Mouse (Mus musculus) limb, embryonic 13.5 days (tissue): ENCODE data around the gene Rpl21. TPM values are rescaled to one million over a fixed set of nuclear protein-coding genes. Genes with fewer than 3 reads are reported as not detected.

Source experiments
- ATAC-seq: fragments of 200-750 bp; cut with Nextera tagmentation; 2 replicates; pipeline ENCODE4 v1.8.0; 2017; ENCODE audit warnings: low read depth, moderate number of reproducible peaks, moderate TSS enrichment; ENCODE audit not compliant: low FRiP score
- H3K27ac ChIP-seq: fragments of 300-500 bp; sonication (generic); 2 replicates; pipeline ENCODE4 v1.5.1; 2015; ENCODE audit warnings: inconsistent platforms, mild to moderate bottlenecking, moderate library complexity
- H3K27me3 ChIP-seq: fragments of 300-500 bp; sonication (generic); 2 replicates; pipeline ENCODE4 v1.6.1; 2015; ENCODE audit warnings: mild to moderate bottlenecking, inconsistent platforms
- H3K36me3 ChIP-seq: fragments of 300-500 bp; sonication (generic); 2 replicates; pipeline ENCODE4 v1.6.1; 2015; ENCODE audit warnings: inconsistent platforms, mild to moderate bottlenecking, moderate library complexity
- H3K4me1 ChIP-seq: fragments of 300-500 bp; sonication (generic); 2 replicates; pipeline ENCODE4 v1.6.1; 2015; ENCODE audit warnings: inconsistent platforms
- H3K4me2 ChIP-seq: fragments of 300-500 bp; sonication (generic); replicated peaks from 2 replicates; pipeline ENCODE4 v1.6.1; 2015; ENCODE audit warnings: inconsistent platforms, mild to moderate bottlenecking, moderate library complexity
- H3K4me3 ChIP-seq: fragments of 300-500 bp; sonication (generic); 2 replicates; pipeline ENCODE4 v1.5.1; 2015; ENCODE audit warnings: moderate library complexity, mild to moderate bottlenecking, inconsistent platforms
- H3K9ac ChIP-seq: fragments of 300-500 bp; sonication (generic); 2 replicates; pipeline ENCODE4 v1.6.1; 2015; ENCODE audit warnings: mild to moderate bottlenecking, inconsistent platforms
- H3K9me3 ChIP-seq: fragments of 300-500 bp; sonication (generic); 2 replicates; pipeline ENCODE4 v1.6.1; 2016; ENCODE audit warnings: inconsistent platforms
- WGBS: fragments of 180-500 bp; shearing (Covaris S2); methylation state at CpG from one replicate; pipeline ENCODE4 v1.1.7; 2015; 5-methylcytosine and 5-hydroxymethylcytosine counted together
- polyA plus RNA-seq: library from polyadenylated mRNA; unstranded; fragments of >200 nt; fragmentation: Nextera tagmentation; extraction: Ambion mirVana; gene quantifications from 2 replicates; pipeline ENCODE4 v1.2.1, GENCODE M21; 2015

Rpl21 gene
- 522 and 540 TPM in 2 replicates for polyA plus RNA-seq

GRCm38 (mm10) chr5:146832769-146833448 is at the start of gene Rpl21:
Gene Rpl21, plus strand, starts transcription at chr5:146832890.
- H3K9ac ChIP-seq: peak within 1 kb of the TSS; percentile 95

DNA sequence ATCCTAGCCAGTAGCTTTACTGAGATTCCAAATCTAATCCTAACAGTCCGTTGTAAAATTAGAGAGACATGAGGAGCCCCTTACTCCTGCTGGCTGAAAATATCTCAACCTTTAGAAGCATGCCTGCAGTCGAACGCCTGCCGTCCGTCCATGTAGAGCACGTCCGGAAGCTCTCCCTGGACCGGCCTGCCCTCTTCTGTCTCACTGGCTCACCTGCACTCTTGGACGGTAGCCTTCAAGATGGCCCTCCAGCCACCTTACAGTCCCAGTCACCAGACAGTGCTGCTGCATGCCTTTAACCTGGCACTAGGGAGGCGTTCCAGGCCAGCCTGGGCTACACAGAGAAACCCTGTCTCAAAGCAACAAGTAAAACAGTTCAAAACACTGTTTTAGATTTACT is 49.4 kb upstream of the Rpl21 start:
- Histone ChIP-seq H3K9ac (no peak overlapping the region), H3K27ac (no peak overlapping the region), H3K4me3 (no peak overlapping the region), H3K9me3 (no peaks in the 10 kb centered on the region; the same call in 1 of the 2 replicates), H3K36me3 (peaks cover 4% of the 10 kb centered on the region; the same call in 1 of the 2 replicates), H3K27me3 (no peaks in the 10 kb centered on the region), H3K4me2 (no peak overlapping the region), H3K4me1 (peaks cover 14% of the 10 kb centered on the region)
- no peak for ATAC-seq
- 84% methylated on average over 10 of the region's 10 CpGs for WGBS

More at GRCm38 (mm10) chr5:146832769-146833448, at the start of gene Rpl21:
- peak within 1 kb of the TSS; percentile 73 for H3K4me3 ChIP-seq
- peak; percentile 98 for ATAC-seq
- peaks cover 20% of the 10 kb centered on the region for H3K4me1 ChIP-seq
- under 1% methylated on average over 56 of the region's 60 CpGs for WGBS
- H3K36me3 ChIP-seq: peaks cover 39% of the 10 kb centered on the region
- H3K27me3 ChIP-seq: no peaks in the 10 kb centered on the region
- H3K4me2 ChIP-seq: peak within 1 kb of the TSS; percentile 85
- H3K27ac ChIP-seq: peak within 1 kb of the TSS; percentile 75
- H3K9me3 ChIP-seq: no peaks in the 10 kb centered on the region

- Histone ChIP-seq H3K4me3 (no peak overlapping the region), H3K27ac (no peak overlapping the region), H3K27me3 (no peaks in the 10 kb centered on the region), H3K9me3 (no peaks in the 10 kb centered on the region; the same call in 1 of the 2 replicates), H3K9ac (no peak overlapping the region), H3K4me2 (no peak overlapping the region), H3K4me1 (peaks cover 17% of the 10 kb centered on the region), H3K36me3 (peaks cover 4% of the 10 kb centered on the region; the same call in 1 of the 2 replicates)
- 94% methylated on average over 10 of the region's 10 CpGs for whole genome bisulfite sequencing
- ATAC-seq: no peak
Measured at GRCm38 (mm10) chr5:146783891-146784290, 48.8 kb upstream of the Rpl21 start.

DNA sequence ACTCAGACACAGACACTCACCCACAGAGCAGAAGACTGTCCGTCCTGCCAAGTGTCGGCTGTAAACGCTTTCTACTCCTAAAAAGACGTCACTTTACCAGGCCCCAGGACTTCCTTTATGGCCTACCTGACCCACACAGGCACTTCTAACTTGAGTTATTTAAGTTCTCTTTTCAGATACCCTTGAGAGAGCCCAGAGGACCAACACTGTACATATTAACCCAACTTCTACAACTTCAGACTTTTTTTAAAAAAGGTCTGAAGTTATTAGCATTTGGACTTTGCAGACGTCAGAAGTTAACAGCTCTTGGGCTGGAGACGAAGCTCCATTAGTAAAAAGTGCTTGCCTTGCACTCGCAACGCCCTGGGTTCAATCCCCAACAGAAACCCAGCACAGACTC is 46.6 kb upstream of the Rpl21 start:
- 57% methylated on average over 8 of the region's 8 CpGs for WGBS
- H3K27me3 ChIP-seq: no peaks in the 10 kb centered on the region
- peaks cover 29% of the 10 kb centered on the region for H3K4me1 ChIP-seq
- H3K36me3 ChIP-seq: peaks cover 4% of the 10 kb centered on the region; the same call in 1 of the 2 replicates
- H3K4me3 ChIP-seq: no peak overlapping the region
- H3K4me2 ChIP-seq: no peak overlapping the region
- H3K9ac ChIP-seq: no peak overlapping the region
- no peak for ATAC-seq
- H3K27ac ChIP-seq: no peak overlapping the region
- H3K9me3 ChIP-seq: no peaks in the 10 kb centered on the region

- no peaks in the 10 kb centered on the region for H3K36me3 ChIP-seq
- no peak overlapping the region for H3K9ac ChIP-seq
- WGBS: 67% methylated on average over 9 of the region's 9 CpGs
- H3K4me3 ChIP-seq: no peak overlapping the region
- H3K27ac ChIP-seq: no peak overlapping the region
- ATAC-seq: no peak
- no peaks in the 10 kb centered on the region for H3K27me3 ChIP-seq
- H3K9me3 ChIP-seq: no peaks in the 10 kb centered on the region
- H3K4me1 ChIP-seq: peaks cover 55% of the 10 kb centered on the region
- H3K4me2 ChIP-seq: no peak overlapping the region
Measured at GRCm38 (mm10) chr5:146789413-146789812, 43.3 kb upstream of the Rpl21 start.

- H3K4me1 ChIP-seq: peaks cover 55% of the 10 kb centered on the region
- no peaks in the 10 kb centered on the region for H3K27me3 ChIP-seq
- peak overlapping the region; percentile 31; the same call in 1 of the 2 replicates for H3K9ac ChIP-seq
- no peaks in the 10 kb centered on the region for H3K36me3 ChIP-seq
- H3K4me3 ChIP-seq: no peak overlapping the region
- H3K27ac ChIP-seq: no peak overlapping the region
- no peak for ATAC-seq
- 68% methylated on average over 8 of the region's 8 CpGs for WGBS
- no peaks in the 10 kb centered on the region for H3K9me3 ChIP-seq
- peak overlapping the region; percentile 7; the same call in 1 of the 2 replicates for H3K4me2 ChIP-seq
Measured at GRCm38 (mm10) chr5:146790944-146791343, 41.7 kb upstream of the Rpl21 start.

GRCm38 (mm10) chr5:146792140-146792791 is 40.4 kb upstream of the Rpl21 start:
- ATAC-seq: no peak
- Histone ChIP-seq H3K9me3 (no peaks in the 10 kb centered on the region), H3K36me3 (no peaks in the 10 kb centered on the region), H3K27ac (no peak overlapping the region), H3K4me2 (0 out of 2 replicates have a peak overlapping the region, but pooled peaks have one; percentile 78), H3K4me1 (peaks cover 48% of the 10 kb centered on the region), H3K4me3 (no peak overlapping the region), H3K27me3 (no peaks in the 10 kb centered on the region), H3K9ac (no peak overlapping the region)
- WGBS: 65% methylated on average over 7 of the region's 7 CpGs

DNA sequence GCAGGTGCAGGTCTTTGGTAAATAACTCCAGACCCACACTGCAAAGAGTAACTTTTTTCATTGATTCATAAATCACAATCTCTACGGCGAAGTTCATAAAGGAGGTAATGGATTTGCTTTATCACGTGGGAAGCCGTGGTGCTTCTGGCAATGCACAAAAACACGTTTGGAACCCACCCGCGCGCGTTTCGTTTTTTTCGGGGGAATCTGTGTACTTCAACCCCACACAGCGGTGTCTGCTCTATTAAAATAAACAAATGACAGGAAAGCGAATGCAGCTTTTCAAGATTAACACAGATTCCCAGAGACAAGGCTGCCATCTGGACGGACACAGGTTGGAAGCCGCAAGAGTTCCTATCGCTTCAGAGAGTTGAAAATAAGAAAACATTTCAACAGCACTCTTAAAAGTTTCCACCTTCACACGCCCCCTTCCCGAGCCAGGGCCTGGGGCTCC is 39.0 kb upstream of the Rpl21 start:
- 4% methylated on average over 18 of the region's 18 CpGs for WGBS
- ATAC-seq: no peak
- Histone ChIP-seq H3K9ac (peak overlapping the region; percentile 95), H3K9me3 (no peaks in the 10 kb centered on the region), H3K4me1 (peaks cover 47% of the 10 kb centered on the region), H3K36me3 (no peaks in the 10 kb centered on the region), H3K27me3 (no peaks in the 10 kb centered on the region), H3K4me3 (peak overlapping the region; percentile 94), H3K4me2 (peak overlapping the region; percentile 78), H3K27ac (peak overlapping the region; percentile 88)

DNA sequence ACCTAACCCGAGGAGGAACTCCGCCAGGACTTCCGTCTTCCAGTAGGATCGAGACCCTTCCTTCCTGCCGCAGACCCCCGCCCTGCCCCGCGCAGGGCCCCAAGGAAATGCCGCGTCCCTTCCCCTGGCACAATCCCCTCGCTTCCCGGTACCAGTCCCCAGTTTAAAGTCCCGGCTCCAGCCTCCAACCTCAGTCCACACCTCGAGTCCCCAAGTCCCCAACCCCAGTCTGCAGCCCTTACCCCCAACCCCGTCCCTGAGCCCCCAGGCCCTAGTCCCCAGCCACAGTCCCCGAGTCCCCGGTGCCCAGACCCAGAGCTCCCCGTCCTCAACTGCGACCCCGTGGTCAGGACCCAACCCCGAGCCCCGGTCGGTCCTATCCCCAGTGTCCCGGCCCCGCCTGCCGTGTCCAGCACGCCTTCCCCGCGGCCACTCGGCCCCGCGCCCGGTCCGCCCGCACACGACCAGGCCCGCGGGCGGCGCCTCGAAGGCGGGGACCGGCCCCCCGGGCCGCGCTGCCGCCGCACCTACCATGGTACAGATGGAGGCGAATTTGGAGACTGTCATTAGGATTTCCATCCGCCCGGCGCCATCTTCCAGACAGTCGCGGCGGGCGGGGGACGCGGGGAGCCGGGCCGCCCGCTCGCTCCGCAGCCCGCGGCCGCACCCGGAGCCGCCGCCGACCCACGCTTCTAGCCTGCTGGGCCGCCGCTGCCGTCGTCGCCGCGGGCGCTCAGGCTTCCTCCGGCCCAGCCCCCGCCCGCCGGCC is 38.4 kb upstream of the Rpl21 start:
- peak overlapping the region; percentile 94 for H3K4me3 ChIP-seq
- no peaks in the 10 kb centered on the region for H3K36me3 ChIP-seq
- H3K9me3 ChIP-seq: no peaks in the 10 kb centered on the region
- H3K27ac ChIP-seq: peak overlapping the region; percentile 88
- H3K9ac ChIP-seq: peak overlapping the region; percentile 95
- peak; percentile 63 for ATAC-seq
- no peaks in the 10 kb centered on the region for H3K27me3 ChIP-seq
- under 1% methylated on average over 67 of the region's 83 CpGs for WGBS
- H3K4me1 ChIP-seq: peaks cover 43% of the 10 kb centered on the region
- peak overlapping the region; percentile 78 for H3K4me2 ChIP-seq

- H3K36me3 ChIP-seq: no peaks in the 10 kb centered on the region
- no peaks in the 10 kb centered on the region for H3K9me3 ChIP-seq
- H3K4me1 ChIP-seq: peaks cover 37% of the 10 kb centered on the region
- under 1% methylated on average over 32 of the region's 51 CpGs for WGBS
- peak within 1 kb of the TSS; percentile 94 for H3K4me3 ChIP-seq
- no peaks in the 10 kb centered on the region for H3K27me3 ChIP-seq
- peak within 1 kb of the TSS; percentile 95 for H3K9ac ChIP-seq
- peak within 1 kb of the TSS; percentile 78 for H3K4me2 ChIP-seq
- peak; percentile 95 for ATAC-seq
- H3K27ac ChIP-seq: peak within 1 kb of the TSS; percentile 88
Measured at GRCm38 (mm10) chr5:146794853-146795252, 37.8 kb upstream of the Rpl21 start, which contains the start of gene Usp12. Gene Usp12, minus strand, starts transcription at chr5:146795006.

- peaks cover 30% of the 10 kb centered on the region for H3K4me1 ChIP-seq
- no peaks in the 10 kb centered on the region for H3K36me3 ChIP-seq
- no peak overlapping the region for H3K4me3 ChIP-seq
- no peaks in the 10 kb centered on the region for H3K27me3 ChIP-seq
- WGBS: 79% methylated on average over 13 of the region's 13 CpGs
- H3K4me2 ChIP-seq: no peak overlapping the region
- H3K9me3 ChIP-seq: no peaks in the 10 kb centered on the region
- H3K27ac ChIP-seq: no peak overlapping the region
- ATAC-seq: no peak
- no peak overlapping the region for H3K9ac ChIP-seq
Measured at GRCm38 (mm10) chr5:146795728-146796127, 37.0 kb upstream of the Rpl21 start.

- no peak overlapping the region for H3K4me3 ChIP-seq
- no peaks in the 10 kb centered on the region for H3K27me3 ChIP-seq
- H3K9me3 ChIP-seq: peaks cover 7% of the 10 kb centered on the region
- WGBS: 66% methylated on average over 9 of the region's 9 CpGs
- ATAC-seq: no peak
- no peak overlapping the region for H3K9ac ChIP-seq
- H3K36me3 ChIP-seq: no peaks in the 10 kb centered on the region
- peaks cover 7% of the 10 kb centered on the region for H3K4me1 ChIP-seq
- no peak overlapping the region for H3K27ac ChIP-seq
- no peak overlapping the region for H3K4me2 ChIP-seq
Measured at GRCm38 (mm10) chr5:146798031-146798430, 34.7 kb upstream of the Rpl21 start.
